Mouse (Mus musculus) limb, embryonic 14.5 days (tissue): ENCODE data around the gene Bag6. TPM values are rescaled to one million over a fixed set of nuclear protein-coding genes. Genes with fewer than 3 reads are reported as not detected.

Source experiments
- ATAC-seq: fragments of 200-750 bp; cut with Nextera tagmentation; 2 replicates; pipeline ENCODE4 v1.8.0; 2017; ENCODE audit warnings: low read depth, moderate number of reproducible peaks, moderate TSS enrichment; ENCODE audit not compliant: low FRiP score
- DNase-seq: peaks from one replicate; pipeline ENCODE4 v3.0.0-alpha.2; 2015; ENCODE audit warnings: low spot score
- H3K27ac ChIP-seq: fragments of 300-500 bp; sonication (generic); replicated peaks from 2 replicates; pipeline ENCODE4 v1.5.1; 2014; ENCODE audit warnings: low read depth, mild to moderate bottlenecking, low read length, moderate library complexity, mixed read lengths
- H3K27me3 ChIP-seq: fragments of 300-500 bp; sonication (generic); 2 replicates; pipeline ENCODE4 v1.6.1; 2014; ENCODE audit warnings: low read length, mixed read lengths; ENCODE audit not compliant: control insufficient read depth, insufficient read depth
- H3K36me3 ChIP-seq: fragments of 300-500 bp; sonication (generic); 2 replicates; pipeline ENCODE4 v1.6.1; 2014; ENCODE audit warnings: mild to moderate bottlenecking, low read length, moderate library complexity, mixed read lengths; ENCODE audit not compliant: control insufficient read depth, insufficient read depth
- H3K4me1 ChIP-seq: fragments of 300-500 bp; sonication (generic); 2 replicates; pipeline ENCODE4 v1.6.1; 2014; ENCODE audit warnings: antibody characterized with exemption, low read length, mixed read lengths; ENCODE audit not compliant: control insufficient read depth, insufficient read depth
- H3K4me2 ChIP-seq: fragments of 300-500 bp; sonication (generic); replicated peaks from 2 replicates; pipeline ENCODE4 v1.6.1; 2014; ENCODE audit warnings: low read depth, mild to moderate bottlenecking, low read length, moderate library complexity; ENCODE audit not compliant: severe bottlenecking
- H3K4me3 ChIP-seq: fragments of 300-500 bp; sonication (generic); replicated peaks from 2 replicates; pipeline ENCODE4 v1.5.1; 2014; ENCODE audit warnings: low read length
- H3K9ac ChIP-seq: fragments of 300-500 bp; sonication (generic); 2 replicates; pipeline ENCODE4 v1.6.1; 2014; ENCODE audit warnings: mild to moderate bottlenecking, low read depth, low read length, moderate library complexity; ENCODE audit not compliant: severe bottlenecking
- H3K9me3 ChIP-seq: fragments of 300-500 bp; sonication (generic); 2 replicates; pipeline ENCODE4 v1.6.1; 2016; ENCODE audit warnings: low read length; ENCODE audit not compliant: control insufficient read depth
- POLR2A ChIP-seq: fragments of 200-500 bp; IDR thresholded peaks from 2 replicates; pipeline ENCODE4 v1.8.0; 2012; ENCODE audit warnings: inconsistent platforms, mild to moderate bottlenecking, moderate library complexity, borderline replicate concordance; ENCODE audit not compliant: insufficient read depth, insufficient read length; ENCODE audit errors: extremely low read depth
- WGBS: fragments of 180-500 bp; shearing (Covaris S2); extraction: QIAGEN DNeasy Blood & Tissue Kit; methylation state at CpG from one replicate; pipeline ENCODE4 v1.1.7; 2014; 5-methylcytosine and 5-hydroxymethylcytosine counted together
- polyA plus RNA-seq, 2 experiments: library from polyadenylated mRNA; depleted of rRNA in 1 of 2; stranded (reverse) in 1 of 2; unstranded in 1 of 2; fragments of >200 nt; fragmentation: Nextera tagmentation in 1 of 2; extraction: Ambion mirVana in 1 of 2; gene quantifications; 2 replicates each; pipeline versions ENCODE4 v1.2.1 to v1.2.3; 2012 to 2014

Gene Bag6
- polyA plus RNA-seq, 2 experiments: 76.2 to 265 TPM

GRCm38 (mm10) chr17:35090166-35090932, 44.6 kb upstream of the Bag6 start:
- no peaks in the 10 kb centered on the region for H3K27me3 ChIP-seq
- DNase-seq: no peak
- H3K4me3 ChIP-seq: peak overlapping the region; percentile 69
- peak overlapping the region; percentile 64 for H3K4me2 ChIP-seq
- no peaks in the 10 kb centered on the region for H3K9me3 ChIP-seq
- peaks cover 9% of the 10 kb centered on the region for H3K4me1 ChIP-seq
- WGBS: 59% methylated on average over 8 of the region's 8 CpGs
- no peak for ATAC-seq
- H3K9ac ChIP-seq: peak overlapping the region; percentile 92
- TF ChIP-seq POLR2A: no peak
- peaks cover 46% of the 10 kb centered on the region for H3K36me3 ChIP-seq
- peak overlapping the region; percentile 97; the same call in 1 of the 2 replicates for H3K27ac ChIP-seq

- Histone ChIP-seq H3K4me1 (peaks cover 9% of the 10 kb centered on the region), H3K4me3 (no peak overlapping the region), H3K27ac (no peak overlapping the region), H3K9me3 (no peaks in the 10 kb centered on the region), H3K27me3 (no peaks in the 10 kb centered on the region), H3K36me3 (peaks cover 67% of the 10 kb centered on the region), H3K9ac (no peak overlapping the region), H3K4me2 (no peak overlapping the region)
- no peak for TF ChIP-seq POLR2A
- DNase-seq (no peak), ATAC-seq (no peak)
- 88% methylated on average over 14 of the region's 14 CpGs for WGBS
Observed at GRCm38 (mm10) chr17:35092403-35093198, 42.4 kb upstream of the Bag6 start.

- ATAC-seq: no peak
- H3K9ac ChIP-seq: no peak overlapping the region
Observed at GRCm38 (mm10) chr17:35094475-35095365, 40.3 kb upstream of the Bag6 start.

GRCm38 (mm10) chr17:35096597-35096996, 38.4 kb upstream of the Bag6 start:
- ATAC-seq: no peak

More at GRCm38 (mm10) chr17:35094475-35095365, 40.3 kb upstream of the Bag6 start:
- Histone ChIP-seq H3K4me2 (no peak overlapping the region), H3K27ac (no peak overlapping the region), H3K9me3 (no peaks in the 10 kb centered on the region), H3K4me1 (peaks cover 9% of the 10 kb centered on the region), H3K27me3 (no peaks in the 10 kb centered on the region), H3K36me3 (peaks cover 86% of the 10 kb centered on the region), H3K4me3 (no peak overlapping the region)
- DNase-seq: no peak
- TF ChIP-seq POLR2A: no peak
- WGBS: 89% methylated on average over 15 of the region's 15 CpGs

More at GRCm38 (mm10) chr17:35096597-35096996, 38.4 kb upstream of the Bag6 start:
- Histone ChIP-seq H3K4me1 (no peaks in the 10 kb centered on the region), H3K9me3 (no peaks in the 10 kb centered on the region), H3K9ac (no peak overlapping the region), H3K36me3 (peaks cover 95% of the 10 kb centered on the region), H3K4me2 (no peak overlapping the region), H3K27ac (no peak overlapping the region), H3K27me3 (no peaks in the 10 kb centered on the region), H3K4me3 (no peak overlapping the region)
- TF ChIP-seq POLR2A: no peak
- WGBS: 89% methylated on average over 12 of the region's 12 CpGs
- DNase-seq: no peak
